Mouse (Mus musculus): Measurements from ENCODE around the gene Cdrt4. TPM values are rescaled to one million over a fixed set of nuclear protein-coding genes. Genes with fewer than 3 reads are reported as not detected.

Cdrt4 gene
- polyA plus RNA-seq, 2 experiments, result 0.36 to 0.52 TPM

- no peak overlapping the region for H3K4me3 ChIP-seq (replicated peaks; ENCODE audit: low read length)
- no peaks in the 10 kb centered on the region for H3K27me3 ChIP-seq (ENCODE audit: control insufficient read depth, insufficient read depth, low read length)
- no peak for TF ChIP-seq POLR2A (IDR thresholded peaks at IDR 0.05; ENCODE audit: borderline replicate concordance, extremely low read depth, insufficient read depth, insufficient read length)
- H3K9ac ChIP-seq (ENCODE audit: low read depth, low read length, severe bottlenecking), result no peak overlapping the region
- 48% methylated on average over 2 of the region's 2 CpGs for WGBS
- H3K9me3 ChIP-seq (ENCODE audit: control insufficient read depth, low read length), result no peaks in the 10 kb centered on the region
- ATAC-seq (ENCODE audit: low FRiP score, low read depth), result no peak
- H3K27ac ChIP-seq (replicated peaks; ENCODE audit: low read depth, low read length), result no peak overlapping the region
- DNase-seq (ENCODE audit: low spot score), result no peak
- H3K36me3 ChIP-seq (ENCODE audit: control insufficient read depth, insufficient read depth, low read length), result no peaks in the 10 kb centered on the region
- H3K4me1 ChIP-seq (ENCODE audit: control insufficient read depth, insufficient read depth, low read length), result peaks cover 25% of the 10 kb centered on the region
- no peak overlapping the region for H3K4me2 ChIP-seq (replicated peaks; ENCODE audit: low read depth, low read length, severe bottlenecking)
Measured at GRCm38 (mm10) chr11:63024136-63024535, 73.1 kb downstream of the Cdrt4 start.

DNA sequence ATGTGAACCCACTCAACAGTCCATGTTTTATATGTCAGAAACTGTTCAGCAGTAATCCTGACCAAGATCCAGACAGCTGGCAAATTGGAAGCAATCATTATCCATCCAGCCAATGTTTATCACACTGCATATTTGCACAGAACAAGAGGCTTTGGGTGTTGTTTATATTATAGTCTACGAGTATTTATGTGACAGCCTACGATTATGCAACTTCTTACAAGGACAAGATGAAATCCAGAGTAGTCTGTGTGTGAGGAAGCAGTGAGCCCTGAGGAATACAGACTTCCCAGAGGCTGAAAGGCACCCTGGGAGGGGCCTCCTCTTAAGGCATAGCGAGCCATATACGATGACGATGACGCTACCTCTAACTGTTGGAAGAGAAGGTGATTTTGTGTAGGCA lies 74.5 kb downstream of the Cdrt4 start:
- Histone ChIP-seq H3K4me3 (replicated peaks; ENCODE audit: low read length) (no peak overlapping the region), H3K4me1 (ENCODE audit: control insufficient read depth, insufficient read depth, low read length) (peaks cover 18% of the 10 kb centered on the region), H3K4me2 (replicated peaks; ENCODE audit: low read depth, low read length, severe bottlenecking) (no peak overlapping the region), H3K27ac (replicated peaks; ENCODE audit: low read depth, low read length) (no peak overlapping the region), H3K27me3 (ENCODE audit: control insufficient read depth, insufficient read depth, low read length) (no peaks in the 10 kb centered on the region), H3K36me3 (ENCODE audit: control insufficient read depth, insufficient read depth, low read length) (no peaks in the 10 kb centered on the region), H3K9me3 (ENCODE audit: control insufficient read depth, low read length) (no peaks in the 10 kb centered on the region), H3K9ac (ENCODE audit: low read depth, low read length, severe bottlenecking) (no peak overlapping the region)
- no peak for TF ChIP-seq POLR2A (IDR thresholded peaks at IDR 0.05; ENCODE audit: borderline replicate concordance, extremely low read depth, insufficient read depth, insufficient read length)
- WGBS, result 77% methylated on average over 6 of the region's 6 CpGs
- ATAC-seq (ENCODE audit: low FRiP score, low read depth), result no peak
- no peak for DNase-seq (ENCODE audit: low spot score)

DNA sequence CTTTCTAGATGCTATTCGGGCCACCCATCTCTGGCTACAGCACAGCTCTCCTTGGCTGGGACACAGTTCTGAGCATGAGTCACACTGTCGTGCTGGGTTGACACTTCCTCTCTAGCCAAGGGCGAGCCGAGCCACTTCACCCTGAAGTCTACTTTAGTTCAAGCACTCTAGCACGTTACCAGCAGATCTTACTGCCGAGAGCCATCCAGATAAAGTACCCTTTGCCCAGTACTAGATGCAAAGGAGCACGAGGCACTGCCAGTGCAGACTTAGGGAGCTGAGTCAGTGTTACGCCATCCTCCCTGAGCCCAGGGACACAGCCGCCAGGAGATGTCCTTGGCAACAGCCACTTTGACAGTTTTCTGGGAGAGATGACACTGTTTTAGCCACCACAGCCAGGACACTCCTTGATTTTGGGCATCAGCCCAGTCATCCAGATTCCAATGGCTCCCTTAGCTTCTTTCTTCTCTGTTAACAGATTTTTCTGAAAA lies 75.7 kb downstream of the Cdrt4 start:
- WGBS, result 88% methylated on average over 9 of the region's 9 CpGs

GRCm38 (mm10) chr11:63028131-63028530 lies 77.1 kb downstream of the Cdrt4 start:
- H3K4me2 ChIP-seq (replicated peaks; ENCODE audit: low read depth, low read length, severe bottlenecking), result no peak overlapping the region
- no peak for TF ChIP-seq POLR2A (IDR thresholded peaks at IDR 0.05; ENCODE audit: borderline replicate concordance, extremely low read depth, insufficient read depth, insufficient read length)
- DNase-seq (ENCODE audit: low spot score), result no peak
- WGBS, result 75% methylated on average over 3 of the region's 3 CpGs
- H3K36me3 ChIP-seq (ENCODE audit: control insufficient read depth, insufficient read depth, low read length), result no peaks in the 10 kb centered on the region
- H3K4me3 ChIP-seq (replicated peaks; ENCODE audit: low read length), result no peak overlapping the region
- peaks cover 8% of the 10 kb centered on the region; the same call in 1 of the 2 replicates for H3K4me1 ChIP-seq (ENCODE audit: control insufficient read depth, insufficient read depth, low read length)
- H3K9me3 ChIP-seq (ENCODE audit: control insufficient read depth, low read length), result peaks cover 5% of the 10 kb centered on the region
- H3K9ac ChIP-seq (ENCODE audit: low read depth, low read length, severe bottlenecking), result no peak overlapping the region
- no peak overlapping the region for H3K27ac ChIP-seq (replicated peaks; ENCODE audit: low read depth, low read length)
- ATAC-seq (ENCODE audit: low FRiP score, low read depth), result no peak
- H3K27me3 ChIP-seq (ENCODE audit: control insufficient read depth, insufficient read depth, low read length), result no peaks in the 10 kb centered on the region

More for the DNA sequence above, 75.7 kb downstream of the Cdrt4 start:
- Histone ChIP-seq H3K9ac (ENCODE audit: low read depth, low read length, severe bottlenecking) (no peak overlapping the region), H3K4me3 (replicated peaks; ENCODE audit: low read length) (no peak overlapping the region), H3K4me2 (replicated peaks; ENCODE audit: low read depth, low read length, severe bottlenecking) (no peak overlapping the region), H3K4me1 (ENCODE audit: control insufficient read depth, insufficient read depth, low read length) (peaks cover 8% of the 10 kb centered on the region; the same call in 1 of the 2 replicates), H3K27me3 (ENCODE audit: control insufficient read depth, insufficient read depth, low read length) (no peaks in the 10 kb centered on the region), H3K36me3 (ENCODE audit: control insufficient read depth, insufficient read depth, low read length) (no peaks in the 10 kb centered on the region), H3K27ac (replicated peaks; ENCODE audit: low read depth, low read length) (no peak overlapping the region), H3K9me3 (ENCODE audit: control insufficient read depth, low read length) (no peaks in the 10 kb centered on the region)
- ATAC-seq (ENCODE audit: low FRiP score, low read depth), result no peak
- TF ChIP-seq POLR2A (IDR thresholded peaks at IDR 0.05; ENCODE audit: borderline replicate concordance, extremely low read depth, insufficient read depth, insufficient read length), result no peak
- DNase-seq (ENCODE audit: low spot score), result no peak

- WGBS, result 71% methylated on average over 4 of the region's 4 CpGs
Measured at GRCm38 (mm10) chr11:63029148-63029714, 78.2 kb downstream of the Cdrt4 start.

More at GRCm38 (mm10) chr11:63029148-63029714, 78.2 kb downstream of the Cdrt4 start:
- Histone ChIP-seq H3K4me3 (replicated peaks; ENCODE audit: low read length) (no peak overlapping the region), H3K27ac (replicated peaks; ENCODE audit: low read depth, low read length) (no peak overlapping the region), H3K4me2 (replicated peaks; ENCODE audit: low read depth, low read length, severe bottlenecking) (no peak overlapping the region), H3K9me3 (ENCODE audit: control insufficient read depth, low read length) (peaks cover 6% of the 10 kb centered on the region), H3K27me3 (ENCODE audit: control insufficient read depth, insufficient read depth, low read length) (no peaks in the 10 kb centered on the region), H3K36me3 (ENCODE audit: control insufficient read depth, insufficient read depth, low read length) (no peaks in the 10 kb centered on the region), H3K9ac (ENCODE audit: low read depth, low read length, severe bottlenecking) (no peak overlapping the region), H3K4me1 (ENCODE audit: control insufficient read depth, insufficient read depth, low read length) (peaks cover 6% of the 10 kb centered on the region; the same call in 1 of the 2 replicates)
- no peak for TF ChIP-seq POLR2A (IDR thresholded peaks at IDR 0.05; ENCODE audit: borderline replicate concordance, extremely low read depth, insufficient read depth, insufficient read length)
- DNase-seq (ENCODE audit: low spot score), result no peak
- ATAC-seq (ENCODE audit: low FRiP score, low read depth), result no peak

Data from limb, embryonic 14.5 days (tissue).